Mouse (Mus musculus): Measurements from ENCODE around the gene Mif. TPM values are rescaled to one million over a fixed set of nuclear protein-coding genes. Genes with fewer than 3 reads are reported as not detected.
"Not testable (repeated sequence)": the region's sequence is repeated elsewhere in the genome, so short reads cannot be mapped to it uniquely, and the experiment has no call there.

Mif gene
- polyA plus RNA-seq, 1 experiment from 2014 or later, result 2,411 TPM

GRCm38 (mm10) chr10:75887504-75887903 is 27.5 kb upstream of the Mif start:
- 88% methylated on average over 5 of the region's 5 CpGs for WGBS
- not testable (repeated sequence) for H3K27ac ChIP-seq (replicated peaks); H3K27me3 ChIP-seq (replicated peaks); H3K9ac ChIP-seq; ATAC-seq (ENCODE audit: extremely low read depth, insufficient number of reproducible peaks, low FRiP score, low TSS enrichment); H3K9me3 ChIP-seq; H3K4me2 ChIP-seq; H3K4me3 ChIP-seq; H3K36me3 ChIP-seq
- peaks cover 16% of the 10 kb centered on the region for H3K4me1 ChIP-seq

DNA sequence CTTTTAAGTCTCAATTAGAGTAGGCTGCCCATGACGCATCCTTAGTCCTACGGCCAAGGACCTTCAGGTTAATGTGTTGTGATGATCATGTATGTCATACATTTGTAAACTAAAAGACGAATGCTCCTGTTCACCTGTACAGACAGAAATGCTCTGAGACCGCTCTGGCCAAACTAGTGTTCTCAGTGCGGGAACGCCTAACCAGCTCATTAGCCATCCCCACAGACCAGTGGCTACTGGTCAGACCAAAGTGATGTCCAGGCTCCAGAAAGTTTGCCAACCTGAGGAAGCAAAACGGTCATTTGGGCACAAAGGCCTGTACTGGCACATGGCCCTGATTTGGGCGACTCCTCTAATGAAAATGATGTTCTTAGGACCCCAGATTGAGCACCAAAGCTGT is 24.7 kb upstream of the Mif start:
- no peaks in the 10 kb centered on the region for H3K9me3 ChIP-seq
- H3K27me3 ChIP-seq (replicated peaks), result peaks cover 12% of the 10 kb centered on the region
- H3K4me1 ChIP-seq, result peaks cover 16% of the 10 kb centered on the region
- no peaks in the 10 kb centered on the region for H3K36me3 ChIP-seq
- no peak overlapping the region for H3K4me2 ChIP-seq
- H3K4me3 ChIP-seq, result no peak overlapping the region
- 86% methylated on average over 8 of the region's 8 CpGs for WGBS
- ATAC-seq (ENCODE audit: extremely low read depth, insufficient number of reproducible peaks, low FRiP score, low TSS enrichment), result no peak
- H3K27ac ChIP-seq (replicated peaks), result no peak overlapping the region
- no peak overlapping the region for H3K9ac ChIP-seq

DNA sequence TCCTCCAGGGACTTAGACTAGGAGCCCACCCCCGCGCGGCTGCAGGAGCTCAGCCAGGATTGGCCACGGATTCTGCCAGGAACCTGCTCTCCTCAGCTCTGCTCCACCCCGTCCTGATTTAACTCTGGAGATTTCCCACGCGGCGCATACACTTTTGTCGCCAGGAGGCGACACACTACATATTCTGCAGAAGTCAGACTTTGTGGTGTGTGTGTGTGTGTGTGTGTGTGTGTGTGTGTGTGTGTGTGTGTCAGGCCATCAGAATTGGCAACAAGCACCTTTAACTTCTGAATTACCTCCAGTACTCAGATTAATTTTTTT is 23.2 kb upstream of the Mif start:
- H3K4me3 ChIP-seq, result peak overlapping the region; percentile 31
- 4% methylated on average over 10 of the region's 10 CpGs for WGBS
- H3K9ac ChIP-seq, result peak overlapping the region; percentile 66
- peak overlapping the region; percentile 60 for H3K4me2 ChIP-seq
- H3K27ac ChIP-seq (replicated peaks), result 0 out of 2 replicates have a peak overlapping the region, but pooled peaks have one; percentile 28
- peaks cover 6% of the 10 kb centered on the region; the same call in 1 of the 2 replicates for H3K4me1 ChIP-seq
- no peaks in the 10 kb centered on the region for H3K9me3 ChIP-seq
- ATAC-seq (ENCODE audit: extremely low read depth, insufficient number of reproducible peaks, low FRiP score, low TSS enrichment), result 0 out of 2 replicates have a peak, but pooled peaks have one; percentile 59
- H3K27me3 ChIP-seq (replicated peaks), result peaks cover 12% of the 10 kb centered on the region
- H3K36me3 ChIP-seq, result no peaks in the 10 kb centered on the region

DNA sequence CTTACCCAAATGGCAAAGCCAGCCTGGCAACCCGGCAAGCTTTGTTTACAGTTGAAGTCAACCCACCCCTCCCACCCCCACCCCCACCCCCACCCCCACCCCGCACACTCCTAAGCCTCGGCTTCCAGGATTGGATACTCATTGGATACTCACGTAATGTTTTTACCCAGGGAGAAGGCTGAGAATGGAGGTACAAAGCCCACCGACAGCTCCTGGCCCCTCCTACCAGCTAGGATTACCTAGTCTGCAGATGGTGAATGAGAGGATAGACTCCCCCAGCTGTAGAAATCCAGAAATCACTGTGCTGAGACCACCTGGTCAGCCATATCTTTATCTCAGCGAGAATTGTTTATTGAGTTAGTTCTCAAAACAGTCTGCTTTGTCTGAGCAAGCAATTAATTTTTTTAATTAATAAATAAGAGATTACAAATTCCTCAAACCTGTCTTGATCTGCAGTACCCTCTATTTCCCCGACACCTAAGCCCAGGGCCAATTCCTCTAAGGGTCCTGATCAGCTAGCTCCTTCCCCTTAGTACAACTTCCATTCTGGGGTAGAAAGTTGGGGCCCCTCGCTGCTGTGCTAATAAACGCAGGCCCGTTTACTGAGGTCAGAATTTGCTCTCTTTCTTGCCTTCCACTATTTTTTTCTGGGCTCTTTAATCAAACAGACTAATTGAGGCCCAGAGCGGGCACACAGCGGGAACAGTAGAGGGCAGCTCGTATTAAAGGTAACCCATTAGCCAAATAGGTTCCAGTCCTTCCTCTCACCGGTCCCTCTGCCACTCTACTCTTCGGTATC is 22.6 kb upstream of the Mif start:
- Histone ChIP-seq H3K9ac (peak overlapping the region; percentile 66), H3K27ac (replicated peaks) (0 out of 2 replicates have a peak overlapping the region, but pooled peaks have one; percentile 55), H3K27me3 (replicated peaks) (peaks cover 12% of the 10 kb centered on the region), H3K4me1 (peaks cover 5% of the 10 kb centered on the region; the same call in 1 of the 2 replicates), H3K36me3 (no peaks in the 10 kb centered on the region), H3K4me2 (peak overlapping the region; percentile 60), H3K9me3 (no peaks in the 10 kb centered on the region), H3K4me3 (peak overlapping the region; percentile 31)
- no peak for ATAC-seq (ENCODE audit: extremely low read depth, insufficient number of reproducible peaks, low FRiP score, low TSS enrichment)
- 11% methylated on average over 15 of the region's 15 CpGs for WGBS

- Histone ChIP-seq H3K36me3 (no peaks in the 10 kb centered on the region), H3K4me3 (no peak overlapping the region), H3K27ac (replicated peaks) (peak overlapping the region; percentile 55), H3K9ac (no peak overlapping the region), H3K27me3 (replicated peaks) (peaks cover 12% of the 10 kb centered on the region), H3K4me2 (no peak overlapping the region), H3K4me1 (peaks cover 5% of the 10 kb centered on the region; the same call in 1 of the 2 replicates), H3K9me3 (no peaks in the 10 kb centered on the region)
- WGBS, result 23% methylated on average over 20 of the region's 20 CpGs
- no peak for ATAC-seq (ENCODE audit: extremely low read depth, insufficient number of reproducible peaks, low FRiP score, low TSS enrichment)
These were observed 21.8 kb upstream of the Mif start for GRCm38 (mm10) chr10:75881578-75882432.

DNA sequence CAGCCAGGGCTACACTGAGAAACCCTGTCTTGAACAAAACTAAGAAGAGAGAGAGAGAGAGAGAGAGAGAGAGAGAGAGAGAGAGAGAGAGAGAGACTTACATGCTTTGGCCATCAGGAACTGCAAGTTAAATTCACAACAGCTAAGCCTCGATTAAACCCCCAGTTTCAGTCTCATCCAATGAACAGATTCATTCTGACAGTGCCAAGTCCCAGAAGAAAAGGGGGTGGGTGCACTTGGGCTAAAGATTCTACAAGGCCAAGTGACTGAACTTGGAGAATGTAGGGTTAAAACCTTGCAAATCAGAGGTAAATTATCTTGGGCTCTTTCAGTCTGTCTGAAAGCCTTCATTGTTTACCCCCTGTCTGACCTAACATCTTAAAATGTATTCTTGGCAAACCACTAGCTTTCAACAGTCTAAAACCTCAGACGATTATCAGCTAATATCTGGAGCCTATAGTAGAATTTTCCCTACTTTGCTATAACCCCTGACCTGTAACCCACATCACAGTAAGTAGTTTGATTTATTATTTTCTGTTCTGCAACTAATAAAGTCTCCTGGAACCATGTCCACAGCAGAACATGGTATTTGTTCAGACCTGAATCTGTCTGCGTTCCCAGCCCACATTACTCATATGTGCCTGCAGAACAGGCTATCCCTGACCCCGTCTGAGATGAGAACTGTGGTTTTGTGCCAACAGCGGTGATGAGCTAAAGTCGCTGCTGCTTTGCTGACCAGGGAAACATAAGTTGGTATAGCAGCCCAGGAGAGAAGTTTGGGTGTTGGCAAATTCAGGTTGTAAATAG is 20.9 kb upstream of the Mif start:
- no peaks in the 10 kb centered on the region for H3K36me3 ChIP-seq
- H3K4me3 ChIP-seq, result no peak overlapping the region
- no peak overlapping the region for H3K9ac ChIP-seq
- peaks cover 5% of the 10 kb centered on the region; the same call in 1 of the 2 replicates for H3K4me1 ChIP-seq
- no peak for ATAC-seq (ENCODE audit: extremely low read depth, insufficient number of reproducible peaks, low FRiP score, low TSS enrichment)
- H3K4me2 ChIP-seq, result no peak overlapping the region
- no peaks in the 10 kb centered on the region for H3K9me3 ChIP-seq
- peak overlapping the region; percentile 55 for H3K27ac ChIP-seq (replicated peaks)
- 56% methylated on average over 6 of the region's 6 CpGs for WGBS
- H3K27me3 ChIP-seq (replicated peaks), result peaks cover 12% of the 10 kb centered on the region

DNA sequence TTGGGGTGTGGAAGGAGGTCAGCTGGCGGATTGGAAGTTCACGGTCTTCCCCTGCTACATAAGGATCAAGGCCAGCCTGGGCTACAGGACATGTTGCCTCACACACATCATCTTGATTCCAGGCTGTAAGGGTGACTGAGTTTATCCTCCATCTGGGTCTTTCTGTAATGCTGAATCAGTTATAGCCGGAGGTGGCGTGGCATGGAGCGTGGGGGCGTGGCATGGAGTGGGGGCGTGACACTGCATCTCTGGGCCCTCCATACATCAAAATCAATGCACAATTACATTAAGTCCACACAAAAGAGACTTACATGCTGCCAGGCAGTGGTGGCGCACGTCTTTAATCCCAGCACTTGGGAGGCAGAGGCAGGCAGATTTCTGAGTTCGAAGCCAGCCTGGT is 20.3 kb upstream of the Mif start:
- no peak overlapping the region for H3K9ac ChIP-seq
- 94% methylated on average over 10 of the region's 10 CpGs for WGBS
- H3K9me3 ChIP-seq, result no peaks in the 10 kb centered on the region
- ATAC-seq (ENCODE audit: extremely low read depth, insufficient number of reproducible peaks, low FRiP score, low TSS enrichment), result no peak
- peak overlapping the region; percentile 54; the same call in 1 of the 2 replicates for H3K27ac ChIP-seq (replicated peaks)
- H3K4me2 ChIP-seq, result no peak overlapping the region
- H3K4me1 ChIP-seq, result peaks cover 5% of the 10 kb centered on the region; the same call in 1 of the 2 replicates
- H3K36me3 ChIP-seq, result no peaks in the 10 kb centered on the region
- H3K27me3 ChIP-seq (replicated peaks), result peaks cover 12% of the 10 kb centered on the region
- no peak overlapping the region for H3K4me3 ChIP-seq

GRCm38 (mm10) chr10:75878836-75879235 is 18.8 kb upstream of the Mif start:
- no peak overlapping the region for H3K27ac ChIP-seq (replicated peaks)
- H3K4me3 ChIP-seq, result no peak overlapping the region
- WGBS, result 80% methylated on average over 3 of the region's 3 CpGs
- H3K27me3 ChIP-seq (replicated peaks), result peaks cover 12% of the 10 kb centered on the region
- peaks cover 7% of the 10 kb centered on the region for H3K4me1 ChIP-seq
- H3K4me2 ChIP-seq, result no peak overlapping the region
- no peak for ATAC-seq (ENCODE audit: extremely low read depth, insufficient number of reproducible peaks, low FRiP score, low TSS enrichment)
- H3K36me3 ChIP-seq, result no peaks in the 10 kb centered on the region
- no peak overlapping the region for H3K9ac ChIP-seq
- H3K9me3 ChIP-seq, result no peaks in the 10 kb centered on the region

DNA sequence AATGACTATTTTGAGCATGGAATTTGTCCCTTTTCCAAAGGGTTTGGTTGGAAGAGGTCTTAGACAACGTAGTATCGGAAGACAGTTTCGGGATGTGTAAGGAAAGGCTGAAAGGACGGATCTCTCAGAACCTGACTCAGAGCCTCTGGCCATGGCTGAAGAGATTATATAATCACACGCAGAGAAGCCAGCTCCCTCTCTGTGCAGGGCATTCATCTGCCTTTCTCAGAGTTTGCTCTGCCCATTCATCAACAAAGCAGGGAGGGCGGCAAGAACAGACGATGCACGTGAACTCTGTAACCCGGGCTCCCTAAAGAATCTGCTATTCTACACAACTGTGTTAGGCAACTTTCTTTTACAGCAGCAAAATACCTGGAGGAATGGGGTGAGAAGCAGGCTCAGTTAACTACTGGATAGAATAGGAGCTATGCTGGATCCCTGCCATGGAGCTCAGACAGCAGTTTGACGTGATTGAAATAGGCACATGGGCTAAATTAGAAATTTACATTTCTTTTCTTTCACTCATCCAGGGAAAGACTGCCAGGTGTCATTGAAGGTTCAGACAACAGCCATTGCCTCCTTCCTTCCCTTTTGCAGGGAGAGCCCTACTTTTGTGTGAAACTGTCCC is 13.6 kb upstream of the Mif start:
- Histone ChIP-seq H3K9me3 (no peaks in the 10 kb centered on the region), H3K36me3 (no peaks in the 10 kb centered on the region), H3K4me3 (peak overlapping the region; percentile 43; the same call in 1 of the 2 replicates), H3K4me2 (peak overlapping the region; percentile 69), H3K9ac (peak overlapping the region; percentile 75), H3K27me3 (replicated peaks) (no peaks in the 10 kb centered on the region), H3K4me1 (peaks cover 16% of the 10 kb centered on the region), H3K27ac (replicated peaks) (peak overlapping the region; percentile 71)
- no peak for ATAC-seq (ENCODE audit: extremely low read depth, insufficient number of reproducible peaks, low FRiP score, low TSS enrichment)
- WGBS, result 35% methylated on average over 10 of the region's 10 CpGs

GRCm38 (mm10) chr10:75872915-75873542 is 13.0 kb upstream of the Mif start:
- WGBS, result 2% methylated on average over 11 of the region's 11 CpGs
- H3K4me1 ChIP-seq, result peaks cover 16% of the 10 kb centered on the region
- peak; percentile 88 for ATAC-seq (ENCODE audit: extremely low read depth, insufficient number of reproducible peaks, low FRiP score, low TSS enrichment)
- no peaks in the 10 kb centered on the region for H3K9me3 ChIP-seq
- H3K27me3 ChIP-seq (replicated peaks), result no peaks in the 10 kb centered on the region
- peak overlapping the region; percentile 71 for H3K27ac ChIP-seq (replicated peaks)
- no peaks in the 10 kb centered on the region for H3K36me3 ChIP-seq
- peak overlapping the region; percentile 69 for H3K4me2 ChIP-seq
- H3K9ac ChIP-seq, result peak overlapping the region; percentile 75
- H3K4me3 ChIP-seq, result peak overlapping the region; percentile 43
